Mouse (Mus musculus) embryonic facial prominence, embryonic 14.5 days (tissue): ENCODE data around the gene Smarcd3. TPM values are rescaled to one million over a fixed set of nuclear protein-coding genes. Genes with fewer than 3 reads are reported as not detected.
A peak's percentile ranks its signal among the peaks of the same experiment; 100 is the strongest.

Experiments
- ATAC-seq: fragments of 200-750 bp; cut with Nextera tagmentation; 2 replicates; pipeline ENCODE4 v1.8.0; 2017; ENCODE audit warnings: low read depth, moderate number of reproducible peaks, moderate TSS enrichment
- DNase-seq: peaks from one replicate; pipeline ENCODE4 v3.0.0-alpha.2; 2015; ENCODE audit warnings: low spot score
- H3K27ac ChIP-seq: fragments of 300-500 bp; sonication (generic); replicated peaks from 2 replicates; pipeline ENCODE4 v1.5.1; 2014; ENCODE audit warnings: low read depth, mild to moderate bottlenecking, low read length, moderate library complexity
- H3K27me3 ChIP-seq: fragments of 300-500 bp; sonication (generic); replicated peaks from 2 replicates; pipeline ENCODE4 v1.6.1; 2014; ENCODE audit warnings: low read length; ENCODE audit not compliant: control insufficient read depth, insufficient read depth
- H3K36me3 ChIP-seq: fragments of 300-500 bp; sonication (generic); 2 replicates; pipeline ENCODE4 v1.6.1; 2014; ENCODE audit warnings: low read length, mixed read lengths; ENCODE audit not compliant: control insufficient read depth, insufficient read depth
- H3K4me1 ChIP-seq: fragments of 300-500 bp; sonication (generic); 2 replicates; pipeline ENCODE4 v1.6.1; 2014; ENCODE audit warnings: antibody characterized with exemption, low read length; ENCODE audit not compliant: control insufficient read depth, insufficient read depth
- H3K4me2 ChIP-seq: fragments of 300-500 bp; sonication (generic); 2 replicates; pipeline ENCODE4 v1.6.1; 2014; ENCODE audit warnings: low read depth, mild to moderate bottlenecking, low read length, moderate library complexity, mixed read lengths
- H3K4me3 ChIP-seq: fragments of 300-500 bp; sonication (generic); 2 replicates; pipeline ENCODE4 v1.5.1; 2014; ENCODE audit warnings: low read depth, mild to moderate bottlenecking, low read length
- H3K9ac ChIP-seq: fragments of 300-500 bp; sonication (generic); 2 replicates; pipeline ENCODE4 v1.6.1; 2014; ENCODE audit warnings: low read depth, mild to moderate bottlenecking, low read length, moderate library complexity, mixed read lengths
- H3K9me3 ChIP-seq: fragments of 300-500 bp; sonication (generic); 2 replicates; pipeline ENCODE4 v1.6.1; 2016; ENCODE audit warnings: low read length; ENCODE audit not compliant: control insufficient read depth
- WGBS: fragments of 180-500 bp; shearing (Covaris S2); extraction: QIAGEN DNeasy Blood & Tissue Kit; methylation state at CpG from one replicate; pipeline ENCODE4 v1.1.7; 2014; 5-methylcytosine and 5-hydroxymethylcytosine counted together
- polyA plus RNA-seq: library from polyadenylated mRNA; unstranded; fragments of >200 nt; fragmentation: Nextera tagmentation; extraction: Ambion mirVana; gene quantifications from 2 replicates; pipeline ENCODE4 v1.2.1, GENCODE M21; 2014

The Smarcd3 gene
- polyA plus RNA-seq, 1 experiment from 2014 or later: 48.9 TPM

GRCm38 (mm10) chr5:24624822-24625120 is 560 bp upstream of the Smarcd3 start:
- H3K4me1 ChIP-seq: peaks cover 12% of the 10 kb centered on the region; the same call in 1 of the 2 replicates
- no peaks in the 10 kb centered on the region; the same call in 1 of the 2 replicates for H3K27me3 ChIP-seq
- peak overlapping the region; percentile 51; the same call in 1 of the 2 replicates for H3K4me3 ChIP-seq
- no peak for DNase-seq
- H3K9ac ChIP-seq: 0 out of 2 replicates have a peak overlapping the region, but pooled peaks have one; percentile 72
- H3K27ac ChIP-seq: no peak overlapping the region
- H3K9me3 ChIP-seq: no peaks in the 10 kb centered on the region
- ATAC-seq: no peak
- H3K36me3 ChIP-seq: no peaks in the 10 kb centered on the region
- 33% methylated on average over 4 of the region's 4 CpGs for WGBS
- peak overlapping the region; percentile 85 for H3K4me2 ChIP-seq

- Histone ChIP-seq H3K4me1 (peaks cover 12% of the 10 kb centered on the region; the same call in 1 of the 2 replicates), H3K4me2 (peak overlapping the region; percentile 85), H3K27ac (no peak overlapping the region), H3K9me3 (no peaks in the 10 kb centered on the region), H3K9ac (peak overlapping the region; percentile 72), H3K27me3 (no peaks in the 10 kb centered on the region; the same call in 1 of the 2 replicates), H3K36me3 (no peaks in the 10 kb centered on the region), H3K4me3 (peak overlapping the region; percentile 51)
- DNase-seq (no peak), ATAC-seq (no peak)
- WGBS: 42% methylated on average over 8 of the region's 8 CpGs
Observed at GRCm38 (mm10) chr5:24623041-24623985, 898 bp downstream of the Smarcd3 start.

GRCm38 (mm10) chr5:24622386-24623040 is 1.7 kb downstream of the Smarcd3 start:
- Histone ChIP-seq H3K27ac (no peak overlapping the region), H3K4me1 (peaks cover 12% of the 10 kb centered on the region; the same call in 1 of the 2 replicates), H3K4me2 (no peak overlapping the region), H3K9me3 (no peaks in the 10 kb centered on the region), H3K36me3 (no peaks in the 10 kb centered on the region), H3K27me3 (no peaks in the 10 kb centered on the region; the same call in 1 of the 2 replicates), H3K4me3 (no peak overlapping the region), H3K9ac (no peak overlapping the region)
- DNase-seq (no peak), ATAC-seq (no peak)
- WGBS: 65% methylated on average over 7 of the region's 7 CpGs

- Histone ChIP-seq H3K27ac (no peak overlapping the region), H3K36me3 (no peaks in the 10 kb centered on the region), H3K27me3 (no peaks in the 10 kb centered on the region; the same call in 1 of the 2 replicates), H3K9ac (no peak overlapping the region), H3K9me3 (no peaks in the 10 kb centered on the region), H3K4me3 (no peak overlapping the region), H3K4me2 (no peak overlapping the region), H3K4me1 (peaks cover 12% of the 10 kb centered on the region; the same call in 1 of the 2 replicates)
- DNase-seq (no peak), ATAC-seq (no peak)
- 71% methylated on average over 8 of the region's 8 CpGs for WGBS
Observed at GRCm38 (mm10) chr5:24620626-24621025, 3.6 kb downstream of the Smarcd3 start.

GRCm38 (mm10) chr5:24620116-24620515 is 4.1 kb downstream of the Smarcd3 start:
- Histone ChIP-seq H3K36me3 (no peaks in the 10 kb centered on the region), H3K4me2 (no peak overlapping the region), H3K9me3 (no peaks in the 10 kb centered on the region), H3K4me1 (peaks cover 12% of the 10 kb centered on the region; the same call in 1 of the 2 replicates), H3K27me3 (no peaks in the 10 kb centered on the region; the same call in 1 of the 2 replicates), H3K27ac (no peak overlapping the region), H3K4me3 (no peak overlapping the region), H3K9ac (0 out of 2 replicates have a peak overlapping the region, but pooled peaks have one; percentile 5)
- no peak for ATAC-seq
- WGBS: 37% methylated on average over 8 of the region's 8 CpGs
- peak; percentile 79 for DNase-seq

- Histone ChIP-seq H3K27ac (no peak overlapping the region), H3K9me3 (no peaks in the 10 kb centered on the region), H3K9ac (no peak overlapping the region), H3K4me2 (no peak overlapping the region), H3K27me3 (no peaks in the 10 kb centered on the region), H3K4me1 (0 out of 2 replicates have a peak, but pooled peaks cover 2% of the 10 kb centered on the region), H3K36me3 (no peaks in the 10 kb centered on the region), H3K4me3 (no peak overlapping the region)
- WGBS: 80% methylated on average over 3 of the region's 3 CpGs
- DNase-seq (no peak), ATAC-seq (no peak)
Observed at GRCm38 (mm10) chr5:24618921-24619320, 5.3 kb downstream of the Smarcd3 start.

- Histone ChIP-seq H3K4me2 (no peak overlapping the region), H3K27me3 (no peaks in the 10 kb centered on the region), H3K4me1 (peaks cover 8% of the 10 kb centered on the region; the same call in 1 of the 2 replicates), H3K27ac (no peak overlapping the region), H3K36me3 (no peaks in the 10 kb centered on the region), H3K9me3 (no peaks in the 10 kb centered on the region), H3K4me3 (no peak overlapping the region), H3K9ac (no peak overlapping the region)
- WGBS: 51% methylated on average over 6 of the region's 6 CpGs
- DNase-seq (no peak), ATAC-seq (no peak)
Observed at GRCm38 (mm10) chr5:24615097-24615496, 9.1 kb downstream of the Smarcd3 start.

GRCm38 (mm10) chr5:24612302-24612649 is 11.9 kb downstream of the Smarcd3 start:
- no peak for DNase-seq
- H3K27me3 ChIP-seq: no peaks in the 10 kb centered on the region
- H3K9ac ChIP-seq: no peak overlapping the region
- H3K4me2 ChIP-seq: no peak overlapping the region
- no peak overlapping the region for H3K27ac ChIP-seq
- H3K4me3 ChIP-seq: no peak overlapping the region
- ATAC-seq: peak; percentile 51; the same call in 1 of the 2 replicates
- H3K4me1 ChIP-seq: peaks cover 8% of the 10 kb centered on the region; the same call in 1 of the 2 replicates
- H3K9me3 ChIP-seq: no peaks in the 10 kb centered on the region
- no peaks in the 10 kb centered on the region for H3K36me3 ChIP-seq
- 64% methylated on average over 5 of the region's 5 CpGs for WGBS
